Mouse (Mus musculus): ENCODE measurements around the gene Mgarp. TPM values are rescaled to one million over a fixed set of nuclear protein-coding genes. Genes with fewer than 3 reads are reported as not detected.
"Not testable (repeated sequence)": the region's sequence is repeated elsewhere in the genome, so short reads cannot be mapped to it uniquely, and the experiment has no call there.

Gene Mgarp
- polyA plus RNA-seq, 1 experiment from 2014 or later, result 14.2 TPM

DNA sequence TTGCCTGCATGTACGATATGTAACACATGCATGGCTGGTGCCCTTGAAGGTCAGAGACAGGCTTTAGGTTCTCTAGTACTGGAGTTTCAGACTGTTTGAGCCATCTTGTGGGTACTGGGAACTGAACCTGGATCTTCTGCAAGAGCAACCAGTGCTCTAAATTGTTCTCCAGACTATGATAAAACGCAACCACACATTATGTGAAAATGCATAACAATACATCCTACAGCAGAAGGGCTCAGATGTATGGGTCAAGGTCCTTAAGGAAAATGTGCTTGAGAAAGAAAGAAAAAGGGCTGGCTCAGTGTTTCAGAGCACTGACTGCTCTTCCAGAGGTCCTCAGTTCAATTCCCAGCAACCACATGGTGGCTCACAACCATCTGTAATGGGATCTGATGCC lies 2.9 kb downstream of the Mgarp start:
- no peak overlapping the region for H3K9ac ChIP-seq (ENCODE audit: low read depth, low read length)

DNA sequence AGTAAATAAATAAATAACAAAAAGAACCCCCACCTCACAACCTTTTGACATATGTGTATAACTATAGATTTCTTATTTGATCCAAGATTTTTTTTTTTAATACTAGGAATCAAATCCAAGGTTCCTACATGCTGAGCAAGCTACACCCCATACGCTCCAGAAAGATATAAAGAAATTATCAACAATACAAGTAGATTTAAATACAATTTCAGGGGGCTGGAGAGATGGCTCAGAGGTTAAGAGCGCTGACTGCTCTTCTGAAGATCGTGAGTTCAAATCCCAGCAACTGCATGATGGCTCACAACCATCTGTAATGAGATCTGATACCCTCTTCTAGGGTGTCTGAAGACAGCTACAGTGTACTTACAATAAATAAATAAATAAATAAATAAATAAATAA lies 3.5 kb downstream of the Mgarp start:
- WGBS (ENCODE audit: insufficient replicate concordance), result 91% methylated on average over 3 of the region's 3 CpGs
- not testable (repeated sequence) for H3K27ac ChIP-seq (ENCODE audit: low read depth, low read length)

More for the DNA sequence above, 2.9 kb downstream of the Mgarp start:
- H3K36me3 ChIP-seq (ENCODE audit: control insufficient read depth, insufficient read depth, low read length), result no peaks in the 10 kb centered on the region
- H3K27me3 ChIP-seq (ENCODE audit: control insufficient read depth, insufficient read depth, low read length), result peaks cover 9% of the 10 kb centered on the region
- WGBS (ENCODE audit: insufficient replicate concordance), result 94% methylated on average over 2 of the region's 2 CpGs
- no peaks in the 10 kb centered on the region for H3K9me3 ChIP-seq (replicated peaks; ENCODE audit: control insufficient read depth, low read length)
- ATAC-seq (replicated peaks; ENCODE audit: insufficient number of reproducible peaks, low FRiP score, low TSS enrichment), result no peak
- no peak overlapping the region for H3K27ac ChIP-seq (ENCODE audit: low read depth, low read length)
- peaks cover 6% of the 10 kb centered on the region for H3K4me1 ChIP-seq (ENCODE audit: control insufficient read depth, insufficient read depth, low read length)
- H3K4me3 ChIP-seq (ENCODE audit: low read depth, low read length), result no peak overlapping the region
- H3K4me2 ChIP-seq, result no peak overlapping the region

DNA sequence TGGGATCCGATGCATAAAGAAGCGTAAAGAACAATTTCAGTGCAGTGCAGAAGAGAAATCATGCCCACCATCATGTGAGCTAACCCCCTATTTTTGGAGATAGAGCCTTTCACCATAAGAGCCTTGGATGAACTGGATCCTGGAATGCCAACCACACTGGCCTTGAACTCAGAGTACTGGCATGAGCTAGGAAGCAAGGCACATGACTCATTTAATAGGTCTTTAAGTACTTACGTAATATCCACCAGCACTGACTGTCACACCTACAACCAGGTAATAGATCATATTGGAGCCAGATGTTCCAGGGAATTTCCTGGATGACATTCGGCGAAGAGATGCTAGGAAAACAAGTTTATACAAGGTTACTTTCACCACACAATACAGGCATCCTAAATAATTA lies 4.9 kb downstream of the Mgarp start:
- Histone ChIP-seq H3K9ac (ENCODE audit: low read depth, low read length) (no peak overlapping the region), H3K36me3 (ENCODE audit: control insufficient read depth, insufficient read depth, low read length) (no peaks in the 10 kb centered on the region), H3K4me2 (no peak overlapping the region), H3K27ac (ENCODE audit: low read depth, low read length) (no peak overlapping the region), H3K27me3 (ENCODE audit: control insufficient read depth, insufficient read depth, low read length) (peaks cover 9% of the 10 kb centered on the region), H3K9me3 (replicated peaks; ENCODE audit: control insufficient read depth, low read length) (no peaks in the 10 kb centered on the region), H3K4me3 (ENCODE audit: low read depth, low read length) (no peak overlapping the region), H3K4me1 (ENCODE audit: control insufficient read depth, insufficient read depth, low read length) (peaks cover 8% of the 10 kb centered on the region)
- 92% methylated on average over 5 of the region's 5 CpGs for WGBS (ENCODE audit: insufficient replicate concordance)
- ATAC-seq (replicated peaks; ENCODE audit: insufficient number of reproducible peaks, low FRiP score, low TSS enrichment), result no peak

More for the DNA sequence above, 3.5 kb downstream of the Mgarp start:
- H3K4me2 ChIP-seq; H3K4me1 ChIP-seq (ENCODE audit: control insufficient read depth, insufficient read depth, low read length); H3K27me3 ChIP-seq (ENCODE audit: control insufficient read depth, insufficient read depth, low read length); H3K4me3 ChIP-seq (ENCODE audit: low read depth, low read length); H3K9me3 ChIP-seq (replicated peaks; ENCODE audit: control insufficient read depth, low read length); H3K9ac ChIP-seq (ENCODE audit: low read depth, low read length); H3K36me3 ChIP-seq (ENCODE audit: control insufficient read depth, insufficient read depth, low read length); ATAC-seq (replicated peaks; ENCODE audit: insufficient number of reproducible peaks, low FRiP score, low TSS enrichment): not testable (repeated sequence)

DNA sequence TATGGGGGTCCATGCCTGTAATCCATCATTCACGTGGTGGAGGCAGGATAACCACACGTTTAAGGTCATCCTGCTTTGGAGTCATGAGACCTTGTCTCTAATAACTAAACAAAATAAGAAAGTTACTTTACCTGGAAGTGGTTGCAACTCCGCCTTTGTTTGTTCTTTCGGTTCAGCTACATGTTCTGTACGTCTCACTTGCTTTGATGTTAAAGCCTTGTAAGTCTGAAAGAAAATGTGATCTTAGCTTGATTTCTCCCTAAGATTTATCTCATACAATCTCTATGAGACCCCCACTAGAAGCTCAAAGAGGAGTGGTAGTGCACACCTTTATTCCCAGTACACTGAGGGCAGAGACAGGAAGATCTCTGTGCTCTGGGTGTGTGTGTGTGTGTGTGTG lies 5.4 kb downstream of the Mgarp start:
- Histone ChIP-seq H3K9me3 (replicated peaks; ENCODE audit: control insufficient read depth, low read length) (no peaks in the 10 kb centered on the region), H3K36me3 (ENCODE audit: control insufficient read depth, insufficient read depth, low read length) (no peaks in the 10 kb centered on the region), H3K9ac (ENCODE audit: low read depth, low read length) (no peak overlapping the region), H3K4me2 (no peak overlapping the region), H3K4me1 (ENCODE audit: control insufficient read depth, insufficient read depth, low read length) (peaks cover 8% of the 10 kb centered on the region), H3K27me3 (ENCODE audit: control insufficient read depth, insufficient read depth, low read length) (peaks cover 8% of the 10 kb centered on the region), H3K4me3 (ENCODE audit: low read depth, low read length) (no peak overlapping the region), H3K27ac (ENCODE audit: low read depth, low read length) (no peak overlapping the region)
- WGBS (ENCODE audit: insufficient replicate concordance), result 79% methylated on average over 5 of the region's 5 CpGs
- no peak for ATAC-seq (replicated peaks; ENCODE audit: insufficient number of reproducible peaks, low FRiP score, low TSS enrichment)

DNA sequence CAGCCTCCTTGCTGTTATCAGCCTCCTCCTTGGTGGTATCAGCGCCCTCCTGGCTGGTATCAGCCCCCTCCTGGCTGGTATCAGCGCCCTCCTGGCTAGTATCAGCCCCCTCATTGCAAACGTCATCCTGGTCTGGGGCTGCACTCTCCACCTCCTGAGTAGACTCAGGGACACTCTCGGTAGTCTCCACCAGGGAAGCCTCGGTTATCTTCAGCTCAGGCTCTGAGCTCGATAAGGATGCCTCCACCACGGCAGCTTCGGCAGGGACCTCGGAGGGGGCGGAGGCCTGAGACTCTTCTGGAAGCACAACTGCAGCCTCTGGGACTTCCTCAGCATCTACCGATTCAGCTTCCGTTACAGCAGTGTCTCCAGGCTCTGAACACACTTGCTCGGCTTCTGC lies 7.6 kb downstream of the Mgarp start:
- H3K4me3 ChIP-seq (ENCODE audit: low read depth, low read length), result peak overlapping the region; percentile 31
- no peaks in the 10 kb centered on the region for H3K36me3 ChIP-seq (ENCODE audit: control insufficient read depth, insufficient read depth, low read length)
- WGBS (ENCODE audit: insufficient replicate concordance), result 4% methylated on average over 13 of the region's 13 CpGs
- peak overlapping the region; percentile 36; the same call in 1 of the 2 replicates for H3K9ac ChIP-seq (ENCODE audit: low read depth, low read length)
- H3K9me3 ChIP-seq (replicated peaks; ENCODE audit: control insufficient read depth, low read length), result no peaks in the 10 kb centered on the region
- 0 out of 2 replicates have a peak, but pooled peaks have one; percentile 14 for ATAC-seq (replicated peaks; ENCODE audit: insufficient number of reproducible peaks, low FRiP score, low TSS enrichment)
- peak overlapping the region; percentile 72 for H3K4me2 ChIP-seq
- no peaks in the 10 kb centered on the region for H3K27me3 ChIP-seq (ENCODE audit: control insufficient read depth, insufficient read depth, low read length)
- H3K4me1 ChIP-seq (ENCODE audit: control insufficient read depth, insufficient read depth, low read length), result peaks cover 8% of the 10 kb centered on the region
- no peak overlapping the region for H3K27ac ChIP-seq (ENCODE audit: low read depth, low read length)

DNA sequence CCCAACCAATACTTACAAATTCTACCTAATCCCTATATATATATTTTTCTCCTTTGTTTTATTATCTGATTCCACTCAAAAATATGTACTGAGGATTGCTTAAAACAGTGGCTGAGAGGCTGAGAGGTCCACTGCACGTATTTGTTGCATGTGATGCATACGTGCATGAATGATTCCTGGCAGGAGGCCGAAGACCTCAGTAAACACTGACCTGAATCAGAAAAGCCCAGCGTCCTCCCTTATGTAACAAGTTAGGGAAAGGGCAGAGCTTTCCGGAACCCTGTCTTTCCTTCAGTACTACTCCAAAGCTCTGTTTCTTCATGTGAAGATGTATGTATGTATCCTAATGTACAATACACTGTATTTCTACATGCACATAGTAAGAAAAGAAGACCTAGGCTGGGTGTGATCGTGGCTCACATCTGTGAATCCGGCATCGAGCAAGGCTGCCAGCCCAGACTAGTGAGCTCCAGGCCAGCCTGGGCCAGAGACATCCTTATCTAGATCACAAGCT lies 8.6 kb downstream of the Mgarp start:
- no peak for ATAC-seq (replicated peaks; ENCODE audit: insufficient number of reproducible peaks, low FRiP score, low TSS enrichment)
- Histone ChIP-seq H3K9ac (ENCODE audit: low read depth, low read length) (0 out of 2 replicates have a peak overlapping the region, but pooled peaks have one; percentile 46), H3K4me2 (no peak overlapping the region), H3K9me3 (replicated peaks; ENCODE audit: control insufficient read depth, low read length) (no peaks in the 10 kb centered on the region), H3K27ac (ENCODE audit: low read depth, low read length) (no peak overlapping the region), H3K27me3 (ENCODE audit: control insufficient read depth, insufficient read depth, low read length) (no peaks in the 10 kb centered on the region), H3K4me1 (ENCODE audit: control insufficient read depth, insufficient read depth, low read length) (peaks cover 8% of the 10 kb centered on the region), H3K36me3 (ENCODE audit: control insufficient read depth, insufficient read depth, low read length) (no peaks in the 10 kb centered on the region), H3K4me3 (ENCODE audit: low read depth, low read length) (no peak overlapping the region)
- WGBS (ENCODE audit: insufficient replicate concordance), result 44% methylated on average over 8 of the region's 8 CpGs

DNA sequence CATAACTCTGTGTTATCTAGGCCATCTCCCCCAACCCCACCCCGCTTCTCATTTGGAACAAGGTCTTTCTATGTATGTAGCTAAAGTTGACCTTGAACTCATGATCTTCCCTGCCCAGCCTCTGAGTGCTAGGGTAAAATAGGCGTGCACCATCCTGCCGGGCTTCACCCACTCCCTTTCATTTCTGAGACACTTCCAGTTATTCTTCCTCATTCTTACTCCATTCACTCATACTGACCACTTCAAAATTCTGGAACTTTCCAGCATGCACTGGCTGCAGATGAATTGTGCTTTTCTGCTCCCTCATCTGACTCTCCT lies 9.4 kb downstream of the Mgarp start:
- WGBS (ENCODE audit: insufficient replicate concordance), result 67% methylated on average over 3 of the region's 3 CpGs
- no peak for ATAC-seq (replicated peaks; ENCODE audit: insufficient number of reproducible peaks, low FRiP score, low TSS enrichment)
- Histone ChIP-seq H3K27me3 (ENCODE audit: control insufficient read depth, insufficient read depth, low read length) (no peaks in the 10 kb centered on the region), H3K4me2 (no peak overlapping the region), H3K9ac (ENCODE audit: low read depth, low read length) (no peak overlapping the region), H3K27ac (ENCODE audit: low read depth, low read length) (no peak overlapping the region), H3K4me3 (ENCODE audit: low read depth, low read length) (no peak overlapping the region), H3K36me3 (ENCODE audit: control insufficient read depth, insufficient read depth, low read length) (no peaks in the 10 kb centered on the region), H3K9me3 (replicated peaks; ENCODE audit: control insufficient read depth, low read length) (no peaks in the 10 kb centered on the region), H3K4me1 (ENCODE audit: control insufficient read depth, insufficient read depth, low read length) (peaks cover 8% of the 10 kb centered on the region)

DNA sequence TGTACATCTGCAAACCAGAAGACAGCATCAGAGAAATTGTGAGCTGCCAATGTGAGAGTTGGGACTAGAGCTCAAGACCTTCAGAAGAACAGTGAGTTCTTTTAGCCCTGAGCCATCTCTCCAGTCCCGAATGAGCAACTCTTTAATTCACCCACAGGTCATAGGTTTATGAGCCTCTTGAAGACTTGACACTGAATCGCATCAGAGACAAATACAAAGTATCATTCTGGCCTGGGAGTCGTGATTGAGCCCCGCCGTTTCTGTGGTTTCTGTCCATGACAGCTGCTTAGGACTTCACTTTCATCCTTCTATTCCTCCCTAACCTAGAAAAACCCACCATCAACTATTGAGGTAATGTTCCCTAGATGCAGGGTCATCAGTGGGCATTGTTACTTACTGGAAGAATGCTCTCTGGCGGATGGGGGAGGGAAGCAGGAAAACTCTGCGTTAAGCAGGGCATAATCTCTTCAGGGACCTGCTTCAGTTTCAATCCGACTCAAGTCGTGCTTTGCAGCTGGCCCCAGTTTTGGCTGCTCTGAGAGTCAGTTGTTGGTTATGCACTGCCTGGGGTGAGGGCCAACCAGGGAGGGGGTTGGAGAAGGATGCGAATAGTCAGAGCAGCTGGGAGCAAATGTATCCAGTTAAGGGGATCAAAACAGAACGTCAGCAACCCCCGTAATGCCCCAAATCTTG lies 10.0 kb downstream of the Mgarp start:
- no peaks in the 10 kb centered on the region for H3K27me3 ChIP-seq (ENCODE audit: control insufficient read depth, insufficient read depth, low read length)
- no peak overlapping the region for H3K9ac ChIP-seq (ENCODE audit: low read depth, low read length)
- no peaks in the 10 kb centered on the region for H3K9me3 ChIP-seq (replicated peaks; ENCODE audit: control insufficient read depth, low read length)
- H3K4me1 ChIP-seq (ENCODE audit: control insufficient read depth, insufficient read depth, low read length), result peaks cover 8% of the 10 kb centered on the region
- H3K4me2 ChIP-seq, result no peak overlapping the region
- H3K36me3 ChIP-seq (ENCODE audit: control insufficient read depth, insufficient read depth, low read length), result no peaks in the 10 kb centered on the region
- H3K4me3 ChIP-seq (ENCODE audit: low read depth, low read length), result no peak overlapping the region
- ATAC-seq (replicated peaks; ENCODE audit: insufficient number of reproducible peaks, low FRiP score, low TSS enrichment), result no peak
- no peak overlapping the region for H3K27ac ChIP-seq (ENCODE audit: low read depth, low read length)
- WGBS (ENCODE audit: insufficient replicate concordance), result 50% methylated on average over 12 of the region's 12 CpGs

DNA sequence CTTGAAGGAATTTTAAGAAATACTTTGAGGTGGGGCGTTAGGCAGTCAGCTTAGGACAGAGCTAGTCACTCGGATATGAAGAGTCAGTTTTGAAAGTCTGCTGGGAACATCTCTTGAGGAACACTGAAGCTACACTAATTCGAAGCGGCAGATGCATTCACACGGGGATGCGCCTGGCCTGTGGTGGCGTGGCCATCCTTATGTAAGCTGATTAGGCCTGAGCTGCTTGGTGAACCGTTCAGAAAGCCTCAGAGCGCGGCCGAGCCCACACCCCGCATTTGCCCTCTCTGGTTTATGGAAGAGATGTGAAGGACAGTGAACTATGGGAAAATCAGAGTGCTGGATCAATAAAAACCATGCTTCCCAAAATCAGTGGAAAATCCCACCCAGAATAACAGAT lies 13.1 kb downstream of the Mgarp start:
- H3K36me3 ChIP-seq (ENCODE audit: control insufficient read depth, insufficient read depth, low read length), result no peaks in the 10 kb centered on the region
- H3K9ac ChIP-seq (ENCODE audit: low read depth, low read length), result no peak overlapping the region
- H3K4me3 ChIP-seq (ENCODE audit: low read depth, low read length), result no peak overlapping the region
- H3K4me2 ChIP-seq, result no peak overlapping the region
- no peak overlapping the region for H3K27ac ChIP-seq (ENCODE audit: low read depth, low read length)
- 73% methylated on average over 12 of the region's 12 CpGs for WGBS (ENCODE audit: insufficient replicate concordance)
- H3K27me3 ChIP-seq (ENCODE audit: control insufficient read depth, insufficient read depth, low read length), result no peaks in the 10 kb centered on the region
- no peak for ATAC-seq (replicated peaks; ENCODE audit: insufficient number of reproducible peaks, low FRiP score, low TSS enrichment)
- H3K4me1 ChIP-seq (ENCODE audit: control insufficient read depth, insufficient read depth, low read length), result no peaks in the 10 kb centered on the region
- no peaks in the 10 kb centered on the region for H3K9me3 ChIP-seq (replicated peaks; ENCODE audit: control insufficient read depth, low read length)

Measured in heart, embryonic 11.5 days (tissue).